Mouse (Mus musculus) testis, postnatal 10 days (tissue): ENCODE measurements around the gene Ltbp3.

Experiments used
- DNase-seq: peaks from one replicate; pipeline ENCODE4 v3.0.0; 2021; ENCODE audit warnings: low spot score

The Ltbp3 gene

GRCm38 (mm10) chr19:5756321-5756985, 15.7 kb downstream of the Ltbp3 start:
- DNase-seq, result no peak

GRCm38 (mm10) chr19:5756991-5757636, 16.4 kb downstream of the Ltbp3 start:
- DNase-seq, result no peak

- no peak for DNase-seq
These were observed 18.2 kb downstream of the Ltbp3 start for GRCm38 (mm10) chr19:5758878-5759403.

- DNase-seq, result no peak
These were observed 22.5 kb downstream of the Ltbp3 start for GRCm38 (mm10) chr19:5763163-5763562.

- no peak for DNase-seq
These were observed 26.6 kb downstream of the Ltbp3 start for GRCm38 (mm10) chr19:5767271-5767670.

- DNase-seq, result peak; percentile 63
These were observed 29.6 kb downstream of the Ltbp3 start for GRCm38 (mm10) chr19:5770311-5770710.

- peak; percentile 98 for DNase-seq
These were observed 30.5 kb downstream of the Ltbp3 start, which contains the start of gene Scyl1 for GRCm38 (mm10) chr19:5770925-5771860. Scyl1 (minus strand) TSS chr19:5771419.

- DNase-seq, result no peak
These were observed 36.8 kb downstream of the Ltbp3 start for GRCm38 (mm10) chr19:5777387-5778032.

- no peak for DNase-seq
These were observed 37.6 kb downstream of the Ltbp3 start for GRCm38 (mm10) chr19:5778312-5778711.

GRCm38 (mm10) chr19:5780203-5780602, 39.5 kb downstream of the Ltbp3 start:
- DNase-seq, result peak; percentile 71

- DNase-seq, result peak; percentile 39
These were observed 40.8 kb downstream of the Ltbp3 start for GRCm38 (mm10) chr19:5781532-5781931.

GRCm38 (mm10) chr19:5782121-5782520, 41.4 kb downstream of the Ltbp3 start:
- peak; percentile 37 for DNase-seq

- no peak for DNase-seq
These were observed 44.4 kb downstream of the Ltbp3 start for GRCm38 (mm10) chr19:5784958-5785577.

GRCm38 (mm10) chr19:5786441-5787114, 45.9 kb downstream of the Ltbp3 start:
- peak; percentile 92 for DNase-seq

GRCm38 (mm10) chr19:5787128-5787635, 46.5 kb downstream of the Ltbp3 start:
- peak; percentile 89 for DNase-seq

- DNase-seq, result no peak
These were observed 47.2 kb downstream of the Ltbp3 start for GRCm38 (mm10) chr19:5787920-5788319.

GRCm38 (mm10) chr19:5788620-5789019, 47.9 kb downstream of the Ltbp3 start:
- peak; percentile 37 for DNase-seq

- no peak for DNase-seq
These were observed 48.4 kb downstream of the Ltbp3 start for GRCm38 (mm10) chr19:5789066-5789465.

GRCm38 (mm10) chr19:5791329-5791728, 50.6 kb downstream of the Ltbp3 start:
- peak; percentile 45 for DNase-seq

- DNase-seq, result peak; percentile 62
These were observed 52.4 kb downstream of the Ltbp3 start for GRCm38 (mm10) chr19:5793116-5793515.
